Mouse (Mus musculus): ENCODE data around the gene Efl1. TPM values are rescaled to one million over a fixed set of nuclear protein-coding genes. Genes with fewer than 3 reads are reported as not detected.

The Efl1 gene
- polyA plus RNA-seq, 1 experiment from 2014 or later, result 28.1 TPM

GRCm38 (mm10) chr7:82688736-82689135 lies 40.3 kb downstream of the Efl1 start:
- Histone ChIP-seq H3K4me3 (replicated peaks) (no peak overlapping the region), H3K36me3 (peaks cover 20% of the 10 kb centered on the region; the same call in 1 of the 2 replicates), H3K27me3 (replicated peaks) (no peaks in the 10 kb centered on the region), H3K4me2 (replicated peaks) (no peak overlapping the region), H3K9me3 (no peaks in the 10 kb centered on the region), H3K9ac (no peak overlapping the region), H3K27ac (no peak overlapping the region), H3K4me1 (replicated peaks) (no peaks in the 10 kb centered on the region)
- peak; percentile 83 for ATAC-seq
- 26% methylated on average over 3 of the region's 3 CpGs for WGBS

- no peak for ATAC-seq
- H3K4me2 ChIP-seq (replicated peaks), result no peak overlapping the region
- 81% methylated on average over 6 of the region's 6 CpGs for WGBS
- no peak overlapping the region for H3K27ac ChIP-seq
- H3K27me3 ChIP-seq (replicated peaks), result no peaks in the 10 kb centered on the region
- H3K4me3 ChIP-seq (replicated peaks), result no peak overlapping the region
- no peaks in the 10 kb centered on the region for H3K4me1 ChIP-seq (replicated peaks)
- no peak overlapping the region for H3K9ac ChIP-seq
- peaks cover 18% of the 10 kb centered on the region for H3K36me3 ChIP-seq
- H3K9me3 ChIP-seq, result no peaks in the 10 kb centered on the region
Measured at GRCm38 (mm10) chr7:82691021-82691738, 42.8 kb downstream of the Efl1 start.

- H3K27me3 ChIP-seq (replicated peaks), result no peaks in the 10 kb centered on the region
- no peak overlapping the region for H3K4me3 ChIP-seq (replicated peaks)
- no peak overlapping the region for H3K9ac ChIP-seq
- WGBS, result 79% methylated on average over 8 of the region's 8 CpGs
- no peak overlapping the region for H3K4me2 ChIP-seq (replicated peaks)
- no peak overlapping the region for H3K27ac ChIP-seq
- no peaks in the 10 kb centered on the region for H3K9me3 ChIP-seq
- no peak for ATAC-seq
- no peaks in the 10 kb centered on the region for H3K4me1 ChIP-seq (replicated peaks)
- peaks cover 24% of the 10 kb centered on the region for H3K36me3 ChIP-seq
Measured at GRCm38 (mm10) chr7:82697668-82698067, 49.3 kb downstream of the Efl1 start.

- Histone ChIP-seq H3K4me1 (replicated peaks) (no peaks in the 10 kb centered on the region), H3K27me3 (replicated peaks) (no peaks in the 10 kb centered on the region), H3K4me3 (replicated peaks) (no peak overlapping the region), H3K9ac (no peak overlapping the region), H3K27ac (no peak overlapping the region), H3K9me3 (no peaks in the 10 kb centered on the region), H3K4me2 (replicated peaks) (no peak overlapping the region), H3K36me3 (peaks cover 15% of the 10 kb centered on the region)
- ATAC-seq, result no peak
- 92% methylated on average over 3 of the region's 3 CpGs for WGBS
Measured at GRCm38 (mm10) chr7:82698968-82699367, 50.6 kb downstream of the Efl1 start.

- no peak overlapping the region for H3K4me3 ChIP-seq (replicated peaks)
- no peaks in the 10 kb centered on the region for H3K4me1 ChIP-seq (replicated peaks)
- H3K36me3 ChIP-seq, result peaks cover 6% of the 10 kb centered on the region
- no peak overlapping the region for H3K4me2 ChIP-seq (replicated peaks)
- H3K9ac ChIP-seq, result no peak overlapping the region
- no peak overlapping the region for H3K27ac ChIP-seq
- no peak for ATAC-seq
- no peaks in the 10 kb centered on the region for H3K9me3 ChIP-seq
- H3K27me3 ChIP-seq (replicated peaks), result no peaks in the 10 kb centered on the region
- WGBS, result 86% methylated on average over 5 of the region's 5 CpGs
Measured at GRCm38 (mm10) chr7:82702384-82703343, 54.2 kb downstream of the Efl1 start.

GRCm38 (mm10) chr7:82709172-82709571 lies 60.8 kb downstream of the Efl1 start:
- H3K9me3 ChIP-seq, result no peaks in the 10 kb centered on the region
- 93% methylated on average over 4 of the region's 4 CpGs for WGBS
- no peak for ATAC-seq

GRCm38 (mm10) chr7:82715210-82715911 lies 66.9 kb downstream of the Efl1 start:
- WGBS, result 37% methylated on average over 7 of the region's 7 CpGs
- Histone ChIP-seq H3K4me2 (replicated peaks) (no peak overlapping the region), H3K9ac (no peak overlapping the region), H3K36me3 (no peaks in the 10 kb centered on the region), H3K4me1 (replicated peaks) (no peaks in the 10 kb centered on the region), H3K27ac (no peak overlapping the region), H3K27me3 (replicated peaks) (no peaks in the 10 kb centered on the region), H3K9me3 (no peaks in the 10 kb centered on the region), H3K4me3 (replicated peaks) (no peak overlapping the region)
- ATAC-seq, result peak; percentile 49

More at GRCm38 (mm10) chr7:82709172-82709571, 60.8 kb downstream of the Efl1 start:
- Histone ChIP-seq H3K4me1 (replicated peaks) (no peaks in the 10 kb centered on the region), H3K9ac (no peak overlapping the region), H3K4me2 (replicated peaks) (no peak overlapping the region), H3K27ac (no peak overlapping the region), H3K4me3 (replicated peaks) (no peak overlapping the region), H3K27me3 (replicated peaks) (no peaks in the 10 kb centered on the region), H3K36me3 (no peaks in the 10 kb centered on the region)

- no peak overlapping the region for H3K4me2 ChIP-seq (replicated peaks)
- H3K27ac ChIP-seq, result no peak overlapping the region; the same call in 1 of the 2 replicates
- H3K9ac ChIP-seq, result no peak overlapping the region
- WGBS, result 38% methylated on average over 8 of the region's 8 CpGs
- no peak overlapping the region for H3K4me3 ChIP-seq (replicated peaks)
- no peaks in the 10 kb centered on the region for H3K9me3 ChIP-seq
- H3K27me3 ChIP-seq (replicated peaks), result no peaks in the 10 kb centered on the region
- H3K36me3 ChIP-seq, result no peaks in the 10 kb centered on the region
- ATAC-seq, result no peak
- H3K4me1 ChIP-seq (replicated peaks), result no peaks in the 10 kb centered on the region
Measured at GRCm38 (mm10) chr7:82715912-82716601, 67.6 kb downstream of the Efl1 start.

- WGBS, result 77% methylated on average over 5 of the region's 5 CpGs
- Histone ChIP-seq H3K27me3 (replicated peaks) (no peaks in the 10 kb centered on the region), H3K9me3 (no peaks in the 10 kb centered on the region), H3K4me2 (replicated peaks) (no peak overlapping the region), H3K4me3 (replicated peaks) (no peak overlapping the region), H3K4me1 (replicated peaks) (no peaks in the 10 kb centered on the region), H3K9ac (no peak overlapping the region), H3K27ac (no peak overlapping the region), H3K36me3 (no peaks in the 10 kb centered on the region)
- ATAC-seq, result no peak; the same call in 1 of the 2 replicates
Measured at GRCm38 (mm10) chr7:82719285-82719684, 70.9 kb downstream of the Efl1 start.

- no peak overlapping the region for H3K9ac ChIP-seq
- ATAC-seq, result peak; percentile 48; the same call in 1 of the 2 replicates
- 70% methylated on average over 5 of the region's 5 CpGs for WGBS
Measured at GRCm38 (mm10) chr7:82719740-82720139, 71.3 kb downstream of the Efl1 start.

GRCm38 (mm10) chr7:82720501-82720900 lies 72.1 kb downstream of the Efl1 start:
- Histone ChIP-seq H3K27ac (no peak overlapping the region), H3K9ac (no peak overlapping the region), H3K4me1 (replicated peaks) (0 out of 2 replicates have a peak, but pooled peaks cover 2% of the 10 kb centered on the region), H3K9me3 (no peaks in the 10 kb centered on the region), H3K4me2 (replicated peaks) (no peak overlapping the region), H3K27me3 (replicated peaks) (no peaks in the 10 kb centered on the region), H3K4me3 (replicated peaks) (no peak overlapping the region), H3K36me3 (no peaks in the 10 kb centered on the region)
- 67% methylated on average over 7 of the region's 7 CpGs for WGBS
- ATAC-seq, result no peak

More at GRCm38 (mm10) chr7:82719740-82720139, 71.3 kb downstream of the Efl1 start:
- H3K27me3 ChIP-seq (replicated peaks), result no peaks in the 10 kb centered on the region
- H3K4me2 ChIP-seq (replicated peaks), result no peak overlapping the region
- no peaks in the 10 kb centered on the region for H3K4me1 ChIP-seq (replicated peaks)
- H3K36me3 ChIP-seq, result no peaks in the 10 kb centered on the region
- no peak overlapping the region for H3K4me3 ChIP-seq (replicated peaks)
- H3K9me3 ChIP-seq, result no peaks in the 10 kb centered on the region
- no peak overlapping the region for H3K27ac ChIP-seq
